Mouse (Mus musculus) thymus, adult 2 months (tissue): ENCODE results near the gene Zc2hc1b. TPM values are rescaled to one million over a fixed set of nuclear protein-coding genes. Genes with fewer than 3 reads are reported as not detected.

Experiments used
- DNase-seq: peaks from one replicate; pipeline ENCODE4 v3.0.0; 2021
- H3K27ac ChIP-seq: fragments of 200-500 bp; 2 replicates; pipeline ENCODE4 v1.5.1; 2012; ENCODE audit warnings: low read length, control low read depth; ENCODE audit not compliant: control insufficient read depth, insufficient read depth
- H3K27me3 ChIP-seq: fragments of 200-500 bp; 2 replicates; pipeline ENCODE4 v1.6.1; 2012; ENCODE audit warnings: mild to moderate bottlenecking, low read length, moderate library complexity, mixed read lengths; ENCODE audit not compliant: control insufficient read depth, insufficient read depth
- H3K36me3 ChIP-seq: fragments of 200-500 bp; 2 replicates; pipeline ENCODE4 v1.6.1; 2012; ENCODE audit warnings: mild to moderate bottlenecking, low read length, moderate library complexity; ENCODE audit not compliant: control insufficient read depth, insufficient read depth
- H3K4me1 ChIP-seq: fragments of 200-500 bp; replicated peaks from 2 replicates; pipeline ENCODE4 v1.6.1; 2012; ENCODE audit warnings: low read length; ENCODE audit not compliant: control insufficient read depth, insufficient read depth
- H3K4me3 ChIP-seq: fragments of 200-500 bp; 2 replicates; pipeline ENCODE4 v1.5.1; 2012; ENCODE audit warnings: mild to moderate bottlenecking, low read length, control low read depth, moderate library complexity; ENCODE audit not compliant: control insufficient read depth, insufficient read depth
- CTCF ChIP-seq: fragments of 200-500 bp; IDR thresholded peaks from 2 replicates; pipeline ENCODE4 v1.5.1; 2012; ENCODE audit warnings: mild to moderate bottlenecking, control low read depth, low read length, moderate library complexity, borderline replicate concordance; ENCODE audit not compliant: control insufficient read depth, poor library complexity, insufficient read depth; ENCODE audit errors: extremely low read depth
- POLR2A ChIP-seq: fragments of 200-500 bp; IDR thresholded peaks from 2 replicates; pipeline ENCODE4 v1.6.1; 2012; ENCODE audit warnings: mild to moderate bottlenecking, low read length, control low read depth, moderate library complexity; ENCODE audit not compliant: control insufficient read depth, poor library complexity, insufficient read depth; ENCODE audit errors: extremely low read depth
- WGBS: fragments of 180-500 bp; shearing (Covaris S2); methylation state at CpG from one replicate; pipeline ENCODE4 v1.1.7; 2018; 5-methylcytosine and 5-hydroxymethylcytosine counted together
- polyA plus RNA-seq: library from polyadenylated mRNA; depleted of rRNA; stranded (reverse); fragments of >200 nt; gene quantifications from 2 replicates; pipeline ENCODE4 v1.2.3, GENCODE M21; 2012; rRNA removed

Gene Zc2hc1b
- not detected in 2 replicates for polyA plus RNA-seq

- TF ChIP-seq POLR2A (no peak), CTCF (no peak)
- 95% methylated on average over 7 of the region's 7 CpGs for WGBS
Observed at GRCm38 (mm10) chr10:13177973-13178624, at the start of gene Zc2hc1b. Gene Zc2hc1b (minus strand): TSS chr10:13178023.

GRCm38 (mm10) chr10:13225377-13226063 lies 47.7 kb upstream of the Zc2hc1b start:
- TF ChIP-seq CTCF (no peak), POLR2A (no peak)
- no peaks in the 10 kb centered on the region for H3K36me3 ChIP-seq
- WGBS, result 95% methylated on average over 7 of the region's 7 CpGs
- no peak for DNase-seq
- H3K4me3 ChIP-seq, result no peak overlapping the region
- H3K27me3 ChIP-seq, result no peaks in the 10 kb centered on the region
- H3K4me1 ChIP-seq, result no peaks in the 10 kb centered on the region
- no peak overlapping the region for H3K27ac ChIP-seq

More at GRCm38 (mm10) chr10:13177973-13178624, at the start of gene Zc2hc1b:
- Histone ChIP-seq H3K27me3 (no peaks in the 10 kb centered on the region), H3K4me1 (no peaks in the 10 kb centered on the region), H3K36me3 (peaks cover 43% of the 10 kb centered on the region), H3K4me3 (no peak within 1 kb of the TSS), H3K27ac (no peak within 1 kb of the TSS)
- DNase-seq, result no peak

- H3K36me3 ChIP-seq, result no peaks in the 10 kb centered on the region
- no peaks in the 10 kb centered on the region for H3K4me1 ChIP-seq
- no peak overlapping the region for H3K27ac ChIP-seq
- TF ChIP-seq CTCF, result no peak
- no peak for TF ChIP-seq POLR2A
- no peak for DNase-seq
- H3K27me3 ChIP-seq, result no peaks in the 10 kb centered on the region
- WGBS, result 97% methylated on average over 3 of the region's 3 CpGs
- H3K4me3 ChIP-seq, result no peak overlapping the region
Observed at GRCm38 (mm10) chr10:13222135-13222534, 44.3 kb upstream of the Zc2hc1b start.

GRCm38 (mm10) chr10:13220061-13220460 lies 42.2 kb upstream of the Zc2hc1b start:
- no peak overlapping the region for H3K4me3 ChIP-seq
- DNase-seq, result no peak
- 89% methylated on average over 1 of the region's 1 CpGs for WGBS
- H3K27me3 ChIP-seq, result no peaks in the 10 kb centered on the region
- no peaks in the 10 kb centered on the region for H3K4me1 ChIP-seq
- no peaks in the 10 kb centered on the region for H3K36me3 ChIP-seq
- TF ChIP-seq CTCF (no peak), POLR2A (no peak)
- no peak overlapping the region for H3K27ac ChIP-seq

- Histone ChIP-seq H3K36me3 (no peaks in the 10 kb centered on the region), H3K27me3 (no peaks in the 10 kb centered on the region), H3K4me3 (no peak overlapping the region), H3K27ac (no peak overlapping the region), H3K4me1 (no peaks in the 10 kb centered on the region)
- DNase-seq, result no peak
- no peak for TF ChIP-seq POLR2A
- WGBS, result 96% methylated on average over 12 of the region's 12 CpGs
Observed at GRCm38 (mm10) chr10:13213956-13214355, 36.1 kb upstream of the Zc2hc1b start.

GRCm38 (mm10) chr10:13212829-13213228 lies 35.0 kb upstream of the Zc2hc1b start:
- Histone ChIP-seq H3K4me1 (no peaks in the 10 kb centered on the region), H3K27ac (no peak overlapping the region), H3K4me3 (no peak overlapping the region), H3K27me3 (no peaks in the 10 kb centered on the region), H3K36me3 (no peaks in the 10 kb centered on the region)
- 96% methylated on average over 6 of the region's 6 CpGs for WGBS
- no peak for DNase-seq
- no peak for TF ChIP-seq POLR2A
- TF ChIP-seq CTCF, result no peak
